Mouse (Mus musculus) MEL (cell line): ENCODE data around the gene Kdm6b. TPM values are rescaled to one million over a fixed set of nuclear protein-coding genes. Genes with fewer than 3 reads are reported as not detected.

Experiments
- DNase-seq: peaks from one replicate; pipeline ENCODE4 v3.0.0; 2011; ENCODE audit warnings: low read depth, low spot score
- H3K27ac ChIP-seq: 2 replicates; pipeline ENCODE4 v1.5.1; 2012; ENCODE audit warnings: low read depth, mild to moderate bottlenecking, control low read depth, low read length, moderate library complexity; ENCODE audit not compliant: control insufficient read depth
- H3K27me3 ChIP-seq, 2 experiments: fragments of 150-350 bp in 1 of 2; sonication (generic) in 1 of 2; 2 replicates each; pipeline ENCODE4 v1.6.1; 2012; ENCODE audit warnings: low read length in 2 of 2, mild to moderate bottlenecking in 2 of 2, improper control_type of control experiment in 1 of 2, moderate library complexity in 1 of 2; ENCODE audit not compliant: insufficient read depth in 2 of 2, control insufficient read depth in 1 of 2
- H3K36me3 ChIP-seq, 2 experiments: 2 replicates each; pipeline ENCODE4 v1.6.1; 2012 to 2014; ENCODE audit warnings: low read length in 2 of 2, improper control_type of control experiment in 1 of 2, inconsistent platforms in 1 of 2, mild to moderate bottlenecking in 1 of 2; ENCODE audit not compliant: insufficient read depth in 2 of 2, control insufficient read depth in 1 of 2
- H3K4me1 ChIP-seq, 2 experiments: fragments of 150-350 bp in 1 of 2; sonication (generic) in 1 of 2; 2 replicates each; pipeline ENCODE4 v1.6.1; 2012; ENCODE audit warnings: low read length in 2 of 2, improper control_type of control experiment in 1 of 2, mild to moderate bottlenecking in 1 of 2; ENCODE audit not compliant: insufficient read depth in 2 of 2, control insufficient read depth in 1 of 2
- H3K4me3 ChIP-seq, 2 experiments: fragments of 150-350 bp in 1 of 2; sonication (generic) in 1 of 2; 2 replicates each; pipeline ENCODE4 v1.5.1; 2012; ENCODE audit warnings: low read depth in 2 of 2, low read length in 2 of 2, mild to moderate bottlenecking in 2 of 2, moderate library complexity in 2 of 2, control low read depth in 1 of 2, improper control_type of control experiment in 1 of 2; ENCODE audit not compliant: control insufficient read depth in 1 of 2, insufficient read depth in 1 of 2
- H3K79me2 ChIP-seq: 2 replicates; pipeline ENCODE4 v1.6.1; 2012; ENCODE audit warnings: mild to moderate bottlenecking, low read length, moderate library complexity; ENCODE audit not compliant: control insufficient read depth, poor library complexity, insufficient read depth
- H3K9ac ChIP-seq: 2 replicates; pipeline ENCODE4 v1.6.1; 2012; ENCODE audit warnings: low read depth, mild to moderate bottlenecking, control low read depth, low read length, moderate library complexity; ENCODE audit not compliant: control insufficient read depth, poor library complexity, severe bottlenecking
- H3K9me3 ChIP-seq: fragments of 150-350 bp; sonication (generic); replicated peaks from 2 replicates; pipeline ENCODE4 v1.6.1; 2012; ENCODE audit warnings: mild to moderate bottlenecking, low read length, improper control_type of control experiment, moderate library complexity; ENCODE audit not compliant: insufficient read depth
- CHD2 ChIP-seq: IDR thresholded peaks from 2 replicates; pipeline ENCODE4 v1.6.1; 2011; ENCODE audit warnings: low read length, improper control_type of control experiment
- CTCF ChIP-seq, 3 experiments: IDR thresholded peaks in 2 of 3; conservative IDR thresholded peaks in 1 of 3; 2 replicates each; pipeline ENCODE4 v1.5.1; 2011 to 2012; ENCODE audit warnings: low read length in 3 of 3, low read depth in 2 of 3, mild to moderate bottlenecking in 2 of 3, improper control_type of control experiment in 1 of 3, inconsistent platforms in 1 of 3, mixed read lengths in 1 of 3, moderate library complexity in 1 of 3; ENCODE audit not compliant: control insufficient read depth in 1 of 3, insufficient read depth in 1 of 3, poor library complexity in 1 of 3, severe bottlenecking in 1 of 3
- EP300 ChIP-seq, 2 experiments: IDR thresholded peaks; 2 replicates each; pipeline ENCODE4 v1.6.1; 2011; ENCODE audit warnings: improper control_type of control experiment in 2 of 2, low read length in 2 of 2, low read depth in 1 of 2, mild to moderate bottlenecking in 1 of 2
- ETS1 ChIP-seq: IDR thresholded peaks from 2 replicates; pipeline ENCODE4 v1.6.1; 2012; ENCODE audit warnings: low read depth, mild to moderate bottlenecking, inconsistent platforms, low read length, improper control_type of control experiment, moderate library complexity
- GABPA ChIP-seq: IDR thresholded peaks from 2 replicates; pipeline ENCODE4 v1.6.1; 2012; ENCODE audit warnings: low read depth, mild to moderate bottlenecking, inconsistent platforms, low read length, improper control_type of control experiment, moderate library complexity
- JUND ChIP-seq: IDR thresholded peaks from 2 replicates; pipeline ENCODE4 v1.6.1; 2011; ENCODE audit warnings: low read depth, mild to moderate bottlenecking, improper control_type of control experiment, low read length
- MYB ChIP-seq: IDR thresholded peaks from 2 replicates; pipeline ENCODE4 v1.6.1; 2011; ENCODE audit warnings: mild to moderate bottlenecking, low read depth, low read length, improper control_type of control experiment
- MYC ChIP-seq: IDR thresholded peaks from 2 replicates; pipeline ENCODE4 v1.6.1; 2011; ENCODE audit warnings: low read depth, mild to moderate bottlenecking, low read length, improper control_type of control experiment, moderate library complexity
- NELFE ChIP-seq: IDR thresholded peaks from 2 replicates; pipeline ENCODE4 v1.6.1; 2011; ENCODE audit warnings: low read depth, low read length, improper control_type of control experiment
- NRF1 ChIP-seq: IDR thresholded peaks from 2 replicates; pipeline ENCODE4 v1.6.1; 2014; ENCODE audit warnings: low read depth, mild to moderate bottlenecking, inconsistent platforms, low read length, improper control_type of control experiment, moderate library complexity; ENCODE audit not compliant: poor library complexity, insufficient read depth, severe bottlenecking
- POLR2AphosphoS2 ChIP-seq: IDR thresholded peaks from 2 replicates; pipeline ENCODE4 v1.6.1; 2011; ENCODE audit warnings: low read length, improper control_type of control experiment
- POLR2AphosphoS5 ChIP-seq: IDR thresholded peaks from 2 replicates; pipeline ENCODE4 v1.6.1; 2012; ENCODE audit warnings: low read depth, borderline replicate concordance, mild to moderate bottlenecking, inconsistent platforms, low read length, moderate library complexity, mixed read lengths
- RAD21 ChIP-seq: IDR thresholded peaks from 2 replicates; pipeline ENCODE4 v1.6.1; 2011; ENCODE audit warnings: mild to moderate bottlenecking, low read depth, low read length, improper control_type of control experiment
- RCOR1 ChIP-seq: IDR thresholded peaks from 2 replicates; pipeline ENCODE4 v1.6.1; 2012; ENCODE audit warnings: low read depth, mild to moderate bottlenecking, inconsistent platforms, low read length, improper control_type of control experiment
- TAL1 ChIP-seq: IDR thresholded peaks from 2 replicates; pipeline ENCODE4 v1.6.1; 2012; ENCODE audit warnings: mild to moderate bottlenecking, inconsistent platforms, low read length, moderate library complexity, mixed read lengths
- TBP ChIP-seq: IDR thresholded peaks from 2 replicates; pipeline ENCODE4 v1.8.0; 2011; ENCODE audit warnings: low read depth, low read length, improper control_type of control experiment
- TCF12 ChIP-seq: IDR thresholded peaks from 2 replicates; pipeline ENCODE4 v1.6.1; 2014; ENCODE audit warnings: low read depth, mild to moderate bottlenecking, inconsistent platforms, low read length, improper control_type of control experiment, moderate library complexity
- UBTF ChIP-seq: IDR thresholded peaks from 2 replicates; pipeline ENCODE4 v1.6.1; 2012; ENCODE audit warnings: low read depth, mild to moderate bottlenecking, inconsistent platforms, low read length, improper control_type of control experiment, moderate library complexity, borderline replicate concordance; ENCODE audit not compliant: insufficient read depth
- ZC3H11A ChIP-seq: IDR thresholded peaks from 2 replicates; pipeline ENCODE4 v1.6.1; 2012; ENCODE audit warnings: low read depth, mild to moderate bottlenecking, inconsistent platforms, low read length, improper control_type of control experiment
- ZMIZ1 ChIP-seq: IDR thresholded peaks from 2 replicates; pipeline ENCODE4 v1.6.1; 2012; ENCODE audit warnings: low read depth, mild to moderate bottlenecking, inconsistent platforms, low read length, improper control_type of control experiment, moderate library complexity
- ZNF384 ChIP-seq: IDR thresholded peaks from 2 replicates; pipeline ENCODE4 v1.6.1; 2012; ENCODE audit warnings: low read depth, mild to moderate bottlenecking, inconsistent platforms, low read length, improper control_type of control experiment
- polyA plus RNA-seq, 2 experiments: library from polyadenylated mRNA; stranded (reverse) in 1 of 2; unstranded in 1 of 2; fragments of >175 nt in 1 of 2; fragments of >200 nt in 1 of 2; gene quantifications; 2 replicates each; pipeline versions ENCODE4 v1.2.1 to v1.2.4; 2012; ENCODE audit warnings: low replicate concordance in 2 of 2, low read depth in 1 of 2; ENCODE audit not compliant: insufficient read length in 2 of 2, insufficient read depth in 1 of 2, missing spikeins in 1 of 2
- total RNA-seq: library from RNA; depleted of rRNA; stranded (reverse); fragments of 300-350 nt; gene quantifications from 2 replicates; pipeline ENCODE4 v1.2.3, GENCODE M21; 2012

Kdm6b gene
- total and polyA plus RNA-seq, 3 experiments = 5.8 to 43.4 (median 25.0) TPM

GRCm38 (mm10) chr11:69362479-69362878 is 51.0 kb downstream of the Kdm6b start:
- H3K9me3 ChIP-seq = no peaks in the 10 kb centered on the region
- no peak overlapping the region for H3K27ac ChIP-seq
- H3K27me3 ChIP-seq = no peaks in the 10 kb centered on the region
- no peak for DNase-seq
- no peak overlapping the region for H3K9ac ChIP-seq
- TF ChIP-seq ETS1 (no peak), RAD21 (peak; percentile 9), CTCF (IDR thresholded peaks at IDR 0.05 in 2 of 3, conservative IDR thresholded peaks at IDR 0.05 in 1 of 3; ENCODE audit: control insufficient read depth in 1 of 3, insufficient read depth in 1 of 3, low read depth in 2 of 3, low read length in 3 of 3, poor library complexity in 1 of 3, severe bottlenecking in 1 of 3) (peak in 1 of 3 experiments; percentile 20; a peak in 1 of 6 replicates)
- no peak overlapping the region for H3K4me3 ChIP-seq
- no peaks in the 10 kb centered on the region; a peak in 2 of 4 replicates for H3K36me3 ChIP-seq
- H3K79me2 ChIP-seq = no peaks in the 10 kb centered on the region
- H3K4me1 ChIP-seq = peaks cover 0 to 15% of the 10 kb centered on the region in 2 experiments; a peak in 3 of 4 replicates

- H3K36me3 ChIP-seq = no peaks in the 10 kb centered on the region; a peak in 2 of 4 replicates
- no peak overlapping the region for H3K27ac ChIP-seq
- DNase-seq = no peak
- no peaks in the 10 kb centered on the region for H3K27me3 ChIP-seq
- no peak overlapping the region for H3K9ac ChIP-seq
- TF ChIP-seq EP300 (IDR thresholded peaks at IDR 0.05; ENCODE audit: low read depth in 1 of 2, low read length in 2 of 2) = no peak
- TF ChIP-seq MYB = no peak
- TF ChIP-seq ZC3H11A = no peak
- no peak for TF ChIP-seq RCOR1
- no peak for TF ChIP-seq POLR2AphosphoS2
- no peak for TF ChIP-seq GABPA
- no peak for TF ChIP-seq TBP
- no peak for TF ChIP-seq UBTF
- no peak for TF ChIP-seq TAL1
- TF ChIP-seq TCF12 = no peak
- no peak for TF ChIP-seq NRF1
- no peak for TF ChIP-seq NELFE
- no peak for TF ChIP-seq JUND
- TF ChIP-seq POLR2AphosphoS5 = no peak
- TF ChIP-seq CHD2 = no peak
- no peak for TF ChIP-seq ZNF384
- TF ChIP-seq ZMIZ1 = no peak
- no peak for TF ChIP-seq MYC
- TF ChIP-seq, all 39 proteins: peak for 0
- H3K79me2 ChIP-seq = no peaks in the 10 kb centered on the region
- H3K9me3 ChIP-seq = no peaks in the 10 kb centered on the region
- H3K4me3 ChIP-seq = no peak overlapping the region
- H3K4me1 ChIP-seq = peaks cover 0 to 15% of the 10 kb centered on the region in 2 experiments; a peak in 3 of 4 replicates
Measured at GRCm38 (mm10) chr11:69362021-69362420, 51.5 kb downstream of the Kdm6b start.
